Mouse (Mus musculus): ENCODE results near the gene Actrt2. TPM values are rescaled to one million over a fixed set of nuclear protein-coding genes. Genes with fewer than 3 reads are reported as not detected.

Actrt2 gene
- total RNA-seq, 2 experiments from 2014 or later = not detected

DNA sequence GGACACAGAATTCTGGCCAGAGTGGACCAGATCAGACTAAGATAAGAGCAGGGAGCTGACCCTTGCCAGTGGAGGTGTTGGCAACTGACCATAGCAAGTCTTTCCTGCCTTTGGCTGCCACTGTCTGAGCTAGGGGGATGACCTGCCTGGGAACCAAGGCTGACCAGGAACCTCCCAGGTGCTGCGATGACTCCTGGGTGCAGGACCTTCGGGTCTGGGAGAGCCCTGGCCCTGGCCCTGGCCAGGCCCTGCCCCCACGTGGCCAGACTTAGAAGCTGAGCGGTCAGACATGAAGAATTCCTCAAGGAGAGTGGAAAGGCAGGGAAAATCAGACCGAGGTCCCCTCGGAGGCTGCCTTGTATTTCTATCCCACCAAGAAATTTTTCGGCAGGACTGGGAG is 28.5 kb downstream of the Actrt2 start:
- no peak for DNase-seq (ENCODE audit: low spot score in 2 of 2)

DNA sequence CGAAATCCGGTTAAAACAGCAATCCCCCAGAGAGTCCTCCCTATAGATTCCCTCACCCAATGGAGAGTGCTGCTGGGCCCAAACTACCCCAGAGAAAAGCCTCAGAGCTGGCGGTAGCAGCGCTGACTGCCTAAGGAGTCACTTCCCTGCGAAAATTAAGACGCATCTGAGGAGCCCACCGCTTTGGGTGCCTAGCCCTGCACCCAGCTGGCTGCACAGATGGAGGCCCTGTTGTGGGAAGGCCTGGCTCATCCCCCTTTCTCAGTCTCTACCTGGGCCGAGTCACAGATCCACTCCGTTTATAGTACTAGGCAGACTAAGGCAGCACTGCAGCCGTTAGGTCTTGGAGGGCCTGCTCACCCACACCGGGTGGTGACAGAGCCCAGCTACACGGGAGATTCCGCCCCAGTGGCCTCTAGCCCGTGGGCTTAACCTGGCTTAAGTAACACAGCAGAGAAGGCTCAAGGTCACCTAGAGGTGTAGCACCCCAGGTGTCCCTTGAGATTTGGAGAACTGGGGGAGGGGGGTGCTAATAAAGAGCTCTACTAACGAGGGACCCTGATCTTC is 29.3 kb downstream of the Actrt2 start:
- no peak for DNase-seq (ENCODE audit: low spot score in 2 of 2)

DNA sequence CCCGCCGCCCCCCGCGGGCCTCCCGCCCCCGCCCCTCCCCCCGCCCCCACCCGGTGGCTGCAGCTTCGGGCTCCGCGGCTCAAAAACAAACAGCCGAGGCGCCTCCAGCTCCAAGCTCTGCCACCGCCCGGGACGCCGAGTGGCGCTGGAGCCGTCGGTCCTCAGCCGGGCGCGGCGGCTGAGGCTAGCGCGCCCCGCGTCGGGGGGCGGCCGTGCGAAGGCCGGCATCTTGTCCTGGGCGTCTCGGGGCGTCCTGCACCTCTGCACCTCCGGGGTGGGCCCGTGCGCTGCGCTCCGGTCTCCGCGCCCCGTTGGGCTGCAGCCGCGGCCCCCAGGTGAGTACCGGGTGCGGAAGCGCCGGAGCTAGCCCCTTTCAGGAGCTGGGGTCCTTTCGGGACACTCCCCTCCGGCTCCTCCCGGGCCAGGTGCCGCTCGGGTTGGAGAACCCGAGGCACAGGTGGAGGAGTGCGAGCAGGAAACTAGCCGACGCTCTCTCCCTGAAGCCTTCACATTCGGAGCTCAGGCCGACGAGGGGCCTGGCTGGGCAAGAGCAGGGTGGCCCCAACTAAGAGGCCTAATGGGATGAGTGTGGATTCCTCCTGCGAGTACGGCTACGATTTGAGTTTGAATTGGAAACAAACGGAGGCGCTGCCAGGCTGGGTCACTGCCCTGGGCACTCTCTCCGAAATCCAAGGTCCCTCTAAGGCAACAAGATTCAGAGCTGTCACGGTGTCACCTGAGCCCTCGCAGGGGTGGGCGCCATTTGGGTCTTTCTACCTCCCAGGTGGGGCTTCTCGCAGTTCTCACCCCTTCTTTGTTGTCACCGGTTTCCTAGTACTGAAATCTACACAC is 30.0 kb downstream of the Actrt2 start:
- no peak for DNase-seq (ENCODE audit: low spot score in 2 of 2)

DNA sequence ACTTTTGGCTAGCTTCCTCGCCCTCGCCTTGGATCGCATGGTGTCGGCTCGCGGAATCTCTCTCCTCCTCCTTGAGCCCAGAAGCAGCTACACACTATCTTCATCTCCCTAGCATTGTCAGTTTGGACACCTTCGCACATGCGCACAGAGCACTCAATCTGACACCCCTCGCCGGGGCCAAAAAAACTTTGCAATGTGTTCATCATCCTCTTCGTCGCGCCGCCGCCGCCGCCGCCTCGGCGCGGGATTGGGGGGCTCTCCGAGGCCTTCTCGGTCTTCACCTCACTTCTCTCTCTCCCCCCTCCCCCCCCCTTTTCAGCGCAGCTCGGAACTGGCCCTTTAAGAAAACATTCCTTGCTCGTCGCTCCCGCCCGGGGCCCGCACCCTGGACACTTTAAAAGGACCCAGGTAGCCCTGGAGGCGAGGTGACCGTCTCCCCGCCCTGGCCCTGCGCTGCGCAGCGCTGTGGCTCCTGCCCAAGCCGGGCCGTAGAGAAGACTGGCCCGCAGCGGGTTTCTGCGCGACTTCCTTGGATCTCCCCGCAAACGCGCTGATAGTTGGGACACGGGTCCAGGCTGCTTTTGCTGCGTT is 30.9 kb downstream of the Actrt2 start, which contains the start of gene Prdm16:
TSS of gene Prdm16 (minus strand) at position 153 of the 591 bp plus-strand sequence.
- DNase-seq (ENCODE audit: low spot score in 2 of 2) = no peak

DNA sequence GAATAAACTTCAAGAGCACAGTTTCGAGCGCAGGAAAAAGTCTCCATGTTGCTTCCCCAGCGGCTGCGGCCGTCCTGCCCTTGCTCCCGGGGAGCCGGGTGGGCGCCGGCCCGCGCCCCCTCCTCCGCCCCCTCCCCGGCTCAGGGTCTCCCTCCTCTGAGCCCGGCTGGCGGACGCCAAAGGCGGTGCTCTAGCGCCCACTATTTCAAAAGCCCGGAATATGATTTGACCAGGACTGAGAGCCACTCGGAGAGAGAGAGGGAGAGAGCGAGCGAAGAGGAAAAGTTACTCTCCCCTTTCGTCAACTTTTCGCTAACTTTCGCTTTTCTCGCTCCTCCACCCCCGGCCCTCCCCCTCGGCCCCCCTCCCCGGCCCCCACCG is 31.6 kb downstream of the Actrt2 start:
- no peak for DNase-seq (ENCODE audit: low spot score in 2 of 2)

DNA sequence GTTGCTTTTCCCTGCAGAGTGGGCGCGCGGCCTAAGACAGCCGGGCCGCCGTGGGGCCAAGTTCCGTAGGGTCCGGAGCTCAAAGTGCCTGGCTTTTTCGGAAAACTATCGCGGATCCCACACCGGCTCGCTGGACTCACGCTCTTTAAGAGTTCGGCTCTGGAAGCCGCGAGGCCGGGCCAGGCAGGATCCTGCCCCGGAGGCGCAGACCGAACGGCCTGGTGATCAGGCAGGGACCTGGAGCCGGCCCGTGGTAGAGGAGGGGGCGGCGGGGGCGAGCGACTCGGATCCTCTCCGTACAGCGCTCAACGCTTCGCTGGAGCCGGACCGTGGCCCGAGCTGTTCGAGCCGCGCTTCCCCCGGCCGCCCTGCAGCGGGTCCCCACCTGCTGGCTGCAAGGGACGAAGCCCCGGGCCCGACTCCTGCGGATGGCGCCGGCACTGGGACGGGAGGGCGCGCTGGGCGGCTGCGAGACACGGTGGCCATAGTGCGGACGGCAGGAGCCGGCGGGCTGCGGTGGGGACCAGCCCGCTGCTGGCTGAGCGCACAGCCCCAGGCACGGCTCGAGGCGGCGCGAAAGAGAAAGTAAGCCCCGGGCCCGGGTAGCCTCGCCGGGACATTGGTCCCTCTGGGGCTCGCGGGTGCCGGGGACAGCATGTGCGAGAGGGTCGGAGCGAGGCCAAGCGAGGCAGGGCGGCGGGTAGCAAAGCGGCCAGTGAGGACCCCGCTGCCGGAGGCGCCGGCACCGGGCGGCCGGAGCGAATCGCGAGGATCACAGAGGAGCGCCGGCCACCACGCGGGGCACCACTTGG is 32.2 kb downstream of the Actrt2 start:
- no peak for DNase-seq (ENCODE audit: low spot score in 2 of 2)

DNA sequence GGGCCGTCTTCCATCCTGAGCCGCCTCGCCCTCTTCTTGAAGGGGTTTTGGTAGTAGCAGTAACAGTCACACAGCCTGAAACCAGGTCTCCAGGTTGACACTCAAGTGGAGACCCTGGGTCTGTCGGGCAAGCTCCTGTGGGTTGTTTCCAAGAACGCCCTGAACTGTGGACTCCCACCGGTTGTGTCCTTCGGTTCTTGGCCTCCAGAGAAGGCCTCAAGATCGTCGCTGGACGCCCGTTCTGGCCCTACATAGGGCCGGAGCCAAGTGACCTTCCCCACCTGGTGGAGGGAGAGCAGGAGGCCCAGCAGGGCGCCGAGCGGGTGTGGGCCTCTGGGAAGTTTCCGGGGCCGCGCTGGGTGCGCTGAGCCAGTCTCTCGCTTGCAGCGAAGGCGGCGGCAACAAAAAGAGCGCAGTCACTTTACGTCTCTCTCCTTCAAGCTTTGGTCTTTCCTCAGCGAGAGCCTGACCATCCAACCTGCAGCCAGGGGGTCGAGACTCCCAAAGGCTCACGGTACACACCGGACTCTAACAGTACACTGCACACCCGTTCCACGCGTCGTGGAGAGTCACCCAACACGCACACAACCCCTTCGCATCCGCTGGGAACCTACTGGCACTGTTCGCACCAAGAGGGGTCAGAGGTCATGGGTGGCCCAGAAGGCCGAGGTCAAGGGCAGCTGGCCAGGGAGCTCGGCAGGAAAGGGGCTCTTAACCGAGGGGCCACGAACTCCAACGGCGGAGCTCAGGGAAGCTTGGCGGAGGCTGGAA is 33.0 kb downstream of the Actrt2 start:
- DNase-seq (ENCODE audit: low spot score in 2 of 2) = no peak

DNA sequence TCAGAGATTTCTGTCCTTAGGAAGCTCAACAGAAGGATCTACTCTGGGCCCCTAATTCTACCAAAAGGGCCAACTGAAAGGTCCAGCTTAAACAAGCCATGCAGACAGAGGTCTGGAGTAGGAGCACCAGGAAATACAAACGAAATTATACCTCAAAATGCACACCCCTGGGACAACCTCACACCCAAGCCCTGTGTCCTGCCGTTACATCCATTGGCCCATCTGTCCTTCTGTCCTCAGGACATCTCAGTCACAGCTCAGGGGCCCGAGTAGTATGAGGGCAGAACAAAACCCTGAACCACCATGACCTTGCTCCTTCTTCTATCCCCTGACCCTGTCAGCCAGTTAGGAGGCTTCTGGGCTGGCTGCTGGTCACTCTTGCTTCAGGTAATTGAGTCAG is 33.7 kb downstream of the Actrt2 start:
- DNase-seq (ENCODE audit: low spot score in 2 of 2) = no peak

DNA sequence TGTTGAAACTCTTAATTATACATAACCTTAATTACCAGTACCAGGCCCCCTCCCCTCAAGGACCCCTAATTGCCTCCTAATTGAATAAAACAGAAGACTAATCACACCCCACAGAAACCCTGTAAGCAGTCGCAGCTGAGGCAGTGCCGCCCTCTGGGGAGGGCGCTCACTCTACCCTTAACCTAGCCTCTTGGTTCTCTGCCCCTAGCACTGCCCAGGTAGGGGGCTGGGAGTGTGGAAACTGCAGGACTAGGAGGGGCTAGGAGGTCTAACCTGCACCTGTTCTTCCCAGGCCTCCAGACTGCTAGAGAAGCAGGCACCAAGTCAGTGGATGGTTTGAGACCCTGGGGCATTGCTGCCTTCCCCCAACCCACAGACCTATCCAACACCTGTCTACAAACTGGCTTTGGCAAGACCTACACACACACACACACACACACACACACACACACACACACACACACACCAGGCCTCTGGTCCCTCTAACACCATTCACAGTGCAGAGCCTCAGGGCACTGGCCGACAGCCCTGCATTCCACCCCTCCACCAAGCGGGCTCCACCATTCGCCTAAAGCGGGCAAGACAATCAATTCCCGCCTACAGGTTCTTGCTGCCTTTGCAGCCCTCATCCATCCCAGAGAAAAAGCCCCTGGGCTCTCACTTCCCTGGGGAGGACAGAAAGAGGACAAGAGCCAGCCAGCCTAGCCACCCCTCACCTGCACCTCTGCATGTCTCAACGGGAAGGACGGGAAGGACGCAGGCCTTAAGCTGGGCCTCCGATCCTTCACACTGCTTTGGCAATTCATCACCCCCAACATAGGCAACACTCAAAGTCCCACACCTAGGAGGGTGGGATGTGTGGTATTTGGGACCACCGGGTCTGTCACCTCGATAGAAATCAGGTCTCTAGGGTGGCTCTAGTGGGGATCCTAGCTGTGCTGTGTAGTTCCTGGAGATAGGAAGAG is 34.6 kb downstream of the Actrt2 start:
- no peak for DNase-seq (ENCODE audit: low spot score in 2 of 2)

DNA sequence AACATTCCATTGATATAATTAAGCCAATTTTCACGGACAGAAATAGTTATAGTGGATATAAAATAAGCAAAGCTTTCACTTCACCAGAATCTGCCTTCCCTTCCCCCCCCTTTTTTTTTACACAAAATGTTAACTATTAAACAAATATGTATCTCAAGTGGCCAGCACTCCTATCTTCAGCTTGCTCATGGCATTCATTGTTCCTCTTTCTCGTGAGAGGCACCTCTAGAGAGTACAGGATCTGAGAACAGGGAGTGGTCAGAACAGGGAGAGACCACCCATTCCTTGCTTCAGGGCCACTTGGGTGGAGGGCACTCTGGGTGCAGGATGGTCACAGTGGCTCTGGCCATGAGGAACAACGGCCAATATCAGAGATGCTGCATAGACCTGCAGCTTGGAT is 36.9 kb downstream of the Actrt2 start:
- no peak for DNase-seq (ENCODE audit: low spot score in 2 of 2)

DNA sequence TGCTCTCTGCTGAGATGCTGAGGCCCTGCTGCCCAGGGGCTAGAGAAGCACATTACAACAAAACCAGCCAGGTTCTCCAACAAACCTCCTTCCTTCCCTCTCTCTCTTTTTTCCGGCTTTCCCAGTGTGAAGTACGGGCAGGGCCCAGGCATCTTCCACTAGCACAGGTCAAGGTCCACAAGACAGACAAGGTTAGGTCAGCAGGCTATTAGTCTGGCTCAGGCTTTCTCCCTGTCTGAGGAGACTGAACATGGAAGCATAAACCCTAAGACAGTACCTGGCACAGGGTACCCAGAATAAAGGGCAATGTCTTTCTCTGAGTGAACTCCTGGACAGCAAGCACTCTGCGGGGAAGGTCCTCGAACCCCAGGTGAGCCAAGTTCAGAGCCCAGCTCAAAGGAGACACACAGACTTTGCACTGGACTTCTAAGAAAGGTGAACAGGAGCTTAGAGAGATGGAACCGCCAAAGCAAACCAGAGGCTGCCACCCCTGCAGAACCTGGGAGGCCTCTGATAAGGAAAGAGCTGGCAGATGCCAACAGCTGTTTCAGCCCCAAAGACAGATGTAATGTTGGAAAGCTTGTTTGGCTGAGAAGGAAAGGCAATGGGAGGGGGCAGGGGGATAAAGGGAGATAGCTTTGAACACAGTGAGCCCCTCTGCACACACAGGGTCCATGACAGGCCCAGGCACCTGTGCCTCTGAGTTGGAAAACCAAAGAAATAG is 40.1 kb downstream of the Actrt2 start:
- DNase-seq (ENCODE audit: low spot score in 2 of 2) = no peak

DNA sequence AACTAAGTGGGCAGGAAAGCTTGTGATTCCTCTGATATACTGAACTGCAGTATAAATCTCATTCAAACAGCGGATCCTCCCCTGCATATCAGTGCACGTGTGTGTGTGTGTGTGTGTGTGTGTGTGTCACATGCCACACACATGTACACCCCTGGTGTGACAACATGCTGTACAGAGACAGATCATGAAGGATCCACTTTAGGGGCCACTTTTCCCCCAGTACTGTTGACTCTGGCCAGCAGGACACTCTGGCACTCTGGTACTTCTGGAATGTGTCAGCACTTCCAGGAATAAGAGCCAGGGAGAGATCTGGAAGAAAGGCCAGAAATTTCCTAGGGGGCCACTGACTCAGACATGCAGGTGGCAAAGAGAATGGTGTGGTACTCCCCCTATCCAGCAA is 41.4 kb downstream of the Actrt2 start:
- no peak for DNase-seq (ENCODE audit: low spot score in 2 of 2)

DNA sequence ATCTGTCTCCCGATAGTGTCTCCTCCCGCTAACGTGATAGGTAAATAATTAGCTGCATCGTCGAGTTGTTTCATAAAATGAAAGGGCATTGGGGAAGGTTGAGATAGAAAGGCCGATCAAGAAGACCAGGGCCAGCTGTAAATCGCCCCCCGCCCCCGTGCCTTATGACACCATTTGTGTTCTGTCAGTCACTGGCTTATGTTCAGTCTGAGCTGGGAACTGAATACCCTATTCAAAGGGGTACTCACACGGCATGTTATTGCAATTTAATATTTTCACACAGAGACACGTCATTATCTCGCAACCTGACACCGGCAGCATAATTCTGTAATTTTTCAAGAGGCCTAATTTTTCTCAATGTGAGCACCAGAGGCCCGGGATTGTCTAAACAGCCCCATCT is 42.0 kb downstream of the Actrt2 start:
- no peak for DNase-seq (ENCODE audit: low spot score in 2 of 2)

DNA sequence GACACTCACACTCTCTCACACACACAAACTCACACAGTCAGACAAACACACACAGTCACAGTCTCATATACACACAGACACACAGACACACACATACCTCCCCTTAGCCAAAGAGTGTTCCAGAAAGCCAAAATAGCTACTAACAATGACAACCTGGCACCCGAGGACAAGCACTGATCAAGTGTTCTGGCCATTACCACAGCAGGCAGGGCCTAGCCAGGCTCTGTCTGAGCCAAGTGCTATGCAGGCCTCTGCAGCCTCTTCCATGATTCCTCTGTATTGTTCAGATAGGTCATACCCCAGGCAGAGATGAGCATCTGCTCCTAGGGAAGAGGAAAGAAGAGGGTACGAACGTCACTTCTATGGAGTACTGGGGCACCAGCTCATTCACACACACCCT is 44.4 kb downstream of the Actrt2 start:
- no peak for DNase-seq (ENCODE audit: low spot score in 2 of 2)

DNA sequence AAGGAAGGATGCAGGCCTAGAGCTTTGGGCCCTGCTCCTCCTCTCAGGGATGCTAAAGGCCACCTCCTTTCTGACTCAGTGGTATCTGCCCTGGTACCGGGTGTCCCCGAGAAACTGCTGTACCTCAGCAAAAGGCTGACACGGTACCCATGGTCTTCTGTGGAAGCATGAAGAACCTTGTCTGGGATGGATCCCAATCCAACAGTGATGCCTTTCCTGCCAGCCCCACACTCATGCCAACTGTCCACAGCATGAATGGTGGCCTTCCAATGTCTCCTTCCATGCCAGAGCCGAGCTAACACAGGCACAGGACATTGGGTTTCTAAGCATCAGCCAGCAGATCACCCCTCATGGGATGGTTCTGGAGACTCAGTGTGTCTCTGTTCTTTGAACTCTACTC is 45.1 kb downstream of the Actrt2 start:
- no peak for DNase-seq (ENCODE audit: low spot score in 2 of 2)

Measured in adrenal gland, postnatal 4 days (tissue).